ENCODE assay signal across 22 mouse cellular contexts in genomic region chr7:27520104-27520503, GRCm38 (mm10). TPM values are rescaled to one million over a fixed set of nuclear protein-coding genes. Genes with fewer than 3 reads are reported as not detected.
DNase-seq lines count a peak whose midpoint lies in the region; ATAC-seq and TF ChIP-seq lines count a peak whose summit lies in the region.
"Had no signal": no experiment of that assay in that cellular context is flagged by ENCODE, and none has a peak within 500 bp of the region (broad histone marks: within the 10 kb centered on the region; RNA-seq: fewer than 3 reads in every experiment).

No protein-coding gene starts in this region.

- H3K27ac ChIP-seq in cerebellum, adult 2 months (ENCODE audit: insufficient read depth, low read length), result no peak overlapping the region
- no peak overlapping the region for H3K27ac ChIP-seq in kidney, postnatal 0 days
- no peak overlapping the region for H3K27ac ChIP-seq in midbrain, embryonic 11.5 days (ENCODE audit: low read depth, low read length)
- no peak overlapping the region for H3K27ac ChIP-seq in midbrain, embryonic 14.5 days (replicated peaks; ENCODE audit: low read depth, low read length)
- H3K27ac ChIP-seq: forebrain, embryonic 10.5 days; heart, embryonic 15.5 days; hindbrain, embryonic 10.5 days; macrophage; midbrain, embryonic 15.5 days had no signal

- 0 out of 2 replicates have a peak, but pooled peaks have one; percentile 11 for TF ChIP-seq CTCF in cerebellum, adult 2 months (IDR thresholded peaks at IDR 0.05; ENCODE audit: borderline replicate concordance, insufficient read depth, low read depth, low read length)
- TF ChIP-seq CTCF in kidney, postnatal 0 days (IDR thresholded peaks at IDR 0.05; ENCODE audit: low read depth), result peak; percentile 19; the same call in 1 of the 2 replicates

- no peaks in the 10 kb centered on the region for H3K4me1 ChIP-seq in cerebellum, adult 2 months (ENCODE audit: control insufficient read depth, insufficient read depth, low read length)
- H3K4me1 ChIP-seq in kidney, postnatal 0 days (replicated peaks; ENCODE audit: insufficient read depth, low read length), result no peaks in the 10 kb centered on the region
- H3K4me1 ChIP-seq in midbrain, embryonic 11.5 days (ENCODE audit: control insufficient read depth, insufficient read depth, low read length), result no peaks in the 10 kb centered on the region
- no peaks in the 10 kb centered on the region for H3K4me1 ChIP-seq in midbrain, embryonic 14.5 days (ENCODE audit: control insufficient read depth, insufficient read depth, low read length)
- H3K4me1 ChIP-seq: heart, embryonic 15.5 days; midbrain, embryonic 15.5 days had no signal

- TF ChIP-seq POLR2A in cerebellum, adult 2 months (IDR thresholded peaks at IDR 0.05; ENCODE audit: borderline replicate concordance, insufficient read depth, low read length), result no peak

- H3K27me3 ChIP-seq in cerebellum, adult 2 months (ENCODE audit: control insufficient read depth, insufficient read depth, low read length), result no peaks in the 10 kb centered on the region
- no peaks in the 10 kb centered on the region for H3K27me3 ChIP-seq in kidney, postnatal 0 days (ENCODE audit: insufficient read depth, low read length)
- H3K27me3 ChIP-seq in midbrain, embryonic 11.5 days (ENCODE audit: control insufficient read depth, insufficient read depth, low read length), result no peaks in the 10 kb centered on the region
- H3K27me3 ChIP-seq in midbrain, embryonic 14.5 days (ENCODE audit: control insufficient read depth, insufficient read depth, low read length), result no peaks in the 10 kb centered on the region
- H3K27me3 ChIP-seq: heart, embryonic 15.5 days; midbrain, embryonic 15.5 days had no signal

- no peak for DNase-seq in cerebellum, adult 2 months
- no peak for DNase-seq in cerebellum, adult 11-12 months
- DNase-seq in kidney, postnatal 0 days (ENCODE audit: low spot score), result no peak
- DNase-seq in kidney, adult 11 months, result no peak
- DNase-seq in midbrain, embryonic 11.5 days (ENCODE audit: low spot score, missing footprints), result peak; percentile 35
- DNase-seq in midbrain, embryonic 14.5 days, result no peak
- no peak for DNase-seq in cerebellum, adult 8-10 months
- DNase-seq: adrenal gland, postnatal 14 days; kidney, adult 9 months; kidney, postnatal 36 days; right cerebral cortex, postnatal 14 days; spleen, adult 18-20 months had no signal

- H3K4me2 ChIP-seq in kidney, postnatal 0 days (ENCODE audit: low read length), result no peak overlapping the region
- no peak overlapping the region for H3K4me2 ChIP-seq in midbrain, embryonic 11.5 days
- H3K4me2 ChIP-seq in midbrain, embryonic 14.5 days (ENCODE audit: low read length), result no peak overlapping the region
- H3K4me2 ChIP-seq: heart, embryonic 15.5 days; midbrain, embryonic 15.5 days had no signal

- H3K4me3 ChIP-seq in cerebellum, adult 2 months (replicated peaks; ENCODE audit: insufficient read depth, low read depth, low read length), result no peak overlapping the region
- no peak overlapping the region for H3K4me3 ChIP-seq in kidney, postnatal 0 days (replicated peaks; ENCODE audit: low read depth, low read length)
- no peak overlapping the region for H3K4me3 ChIP-seq in midbrain, embryonic 11.5 days (ENCODE audit: low read depth, low read length)
- no peak overlapping the region for H3K4me3 ChIP-seq in midbrain, embryonic 14.5 days (replicated peaks; ENCODE audit: low read depth, low read length)
- H3K4me3 ChIP-seq: forebrain, embryonic 10.5 days; heart, embryonic 15.5 days; hindbrain, embryonic 10.5 days; midbrain, embryonic 15.5 days had no signal

- peaks cover 8% of the 10 kb centered on the region; the same call in 1 of the 2 replicates for H3K36me3 ChIP-seq in kidney, postnatal 0 days (ENCODE audit: insufficient read depth, low read length)
- H3K36me3 ChIP-seq in midbrain, embryonic 11.5 days (ENCODE audit: control insufficient read depth, insufficient read depth, low read length), result no peaks in the 10 kb centered on the region
- H3K36me3 ChIP-seq in midbrain, embryonic 14.5 days (ENCODE audit: control insufficient read depth, insufficient read depth, low read length), result no peaks in the 10 kb centered on the region
- H3K36me3 ChIP-seq: heart, embryonic 15.5 days; midbrain, embryonic 15.5 days had no signal

- ATAC-seq in kidney, postnatal 0 days (replicated peaks; ENCODE audit: low FRiP score, low read depth), result no peak
- ATAC-seq in midbrain, embryonic 11.5 days (ENCODE audit: low FRiP score), result no peak
- ATAC-seq in midbrain, embryonic 14.5 days (ENCODE audit: low FRiP score, low TSS enrichment), result no peak
- 0 out of 2 replicates have a peak, but pooled peaks have one; percentile 27 for ATAC-seq in megakaryocyte progenitor cell, adult 5-6 weeks (replicated peaks; ENCODE audit: poor library complexity)
- ATAC-seq: activated CD4-positive, CD25-positive, alpha-beta regulatory T cell, adult 4 months; CD4-positive, CD25-positive, alpha-beta regulatory T cell, adult 4 months; midbrain, embryonic 15.5 days had no signal

- no peak overlapping the region for H3K9ac ChIP-seq in kidney, postnatal 0 days (ENCODE audit: low read depth, low read length)
- H3K9ac ChIP-seq in midbrain, embryonic 11.5 days (ENCODE audit: low read length), result no peak overlapping the region
- no peak overlapping the region for H3K9ac ChIP-seq in midbrain, embryonic 14.5 days (replicated peaks; ENCODE audit: low read length)
- H3K9ac ChIP-seq: heart, embryonic 15.5 days; midbrain, embryonic 15.5 days had no signal

- H3K9me3 ChIP-seq in kidney, postnatal 0 days (replicated peaks; ENCODE audit: low read length), result no peaks in the 10 kb centered on the region
- no peaks in the 10 kb centered on the region for H3K9me3 ChIP-seq in midbrain, embryonic 11.5 days (ENCODE audit: control insufficient read depth, low read length)
- H3K9me3 ChIP-seq in midbrain, embryonic 14.5 days (ENCODE audit: control insufficient read depth, low read length), result no peaks in the 10 kb centered on the region
- H3K9me3 ChIP-seq: heart, embryonic 15.5 days; midbrain, embryonic 15.5 days had no signal

RNA-seq across cellular contexts. Expression of gene Hipk4, which starts 3.0 kb away (rescaled TPM):
- 0.20 and 0.21 TPM in 2 replicates for polyA plus RNA-seq in cerebellum, adult 2 months (2012; rRNA removed)
- polyA plus RNA-seq in kidney, postnatal 0 days (2015; fragmentation: Nextera tagmentation; extraction: Ambion mirVana), result 0.45 and 0.57 TPM in 2 replicates
- 0.18 and 0.21 TPM in 2 replicates for polyA plus RNA-seq in midbrain, embryonic 11.5 days (2014; fragmentation: Nextera tagmentation; extraction: Ambion mirVana)
- 0.43 and 0.78 TPM in 2 replicates for polyA plus RNA-seq in midbrain, embryonic 14.5 days (2014; fragmentation: Nextera tagmentation; extraction: Ambion mirVana)
- 0.10 and 0.25 TPM in 2 replicates for total RNA-seq in megakaryocyte progenitor cell, adult 5-6 weeks (2015)
- total RNA-seq in megakaryocyte progenitor cell, adult 5-6 weeks (2017), result 0.07 and 0.29 TPM in 2 replicates
- total RNA-seq: left cerebral cortex, postnatal 14 days; neutrophil, adult 5-6 weeks had no signal
- polyA plus RNA-seq: activated CD4-positive, CD25-positive, alpha-beta regulatory T cell, adult 4 months had no signal

RNA-seq across cellular contexts. Expression of gene Prx, which starts 21.0 kb away (rescaled TPM):
- 0.34 and 0.43 TPM in 2 replicates for polyA plus RNA-seq in cerebellum, adult 2 months (2012; rRNA removed)
- polyA plus RNA-seq in kidney, postnatal 0 days (2015; fragmentation: Nextera tagmentation; extraction: Ambion mirVana), result 4.1 and 4.7 TPM in 2 replicates
- polyA plus RNA-seq in midbrain, embryonic 11.5 days (2014; fragmentation: Nextera tagmentation; extraction: Ambion mirVana), result 0.77 and 0.85 TPM in 2 replicates
- polyA plus RNA-seq in midbrain, embryonic 14.5 days (2014; fragmentation: Nextera tagmentation; extraction: Ambion mirVana), result 0.77 and 0.97 TPM in 2 replicates
- 0.52 and 0.68 TPM in 2 replicates for total RNA-seq in megakaryocyte progenitor cell, adult 5-6 weeks (2015)
- 0.75 and 0.81 TPM in 2 replicates for total RNA-seq in megakaryocyte progenitor cell, adult 5-6 weeks (2017)

RNA-seq across cellular contexts. Expression of gene Pld3, which starts 32.9 kb away (rescaled TPM):
- polyA plus RNA-seq in cerebellum, adult 2 months (2012; rRNA removed), result 220 and 242 TPM in 2 replicates
- 109 and 118 TPM in 2 replicates for polyA plus RNA-seq in kidney, postnatal 0 days (2015; fragmentation: Nextera tagmentation; extraction: Ambion mirVana)
- polyA plus RNA-seq in midbrain, embryonic 11.5 days (2014; fragmentation: Nextera tagmentation; extraction: Ambion mirVana), result 62.5 and 63.5 TPM in 2 replicates
- polyA plus RNA-seq in midbrain, embryonic 14.5 days (2014; fragmentation: Nextera tagmentation; extraction: Ambion mirVana), result 114 and 134 TPM in 2 replicates
- total RNA-seq in megakaryocyte progenitor cell, adult 5-6 weeks (2015), result 9.3 and 9.4 TPM in 2 replicates
- 5.3 and 7.5 TPM in 2 replicates for total RNA-seq in megakaryocyte progenitor cell, adult 5-6 weeks (2017)

RNA-seq across cellular contexts. Expression of gene 2310022A10Rik, which starts 32.9 kb away (rescaled TPM):
- polyA plus RNA-seq in cerebellum, adult 2 months (2012; rRNA removed), result 45.7 and 46.2 TPM in 2 replicates
- 20.1 and 20.9 TPM in 2 replicates for polyA plus RNA-seq in kidney, postnatal 0 days (2015; fragmentation: Nextera tagmentation; extraction: Ambion mirVana)
- 24.6 and 26.5 TPM in 2 replicates for polyA plus RNA-seq in midbrain, embryonic 11.5 days (2014; fragmentation: Nextera tagmentation; extraction: Ambion mirVana)
- 26.3 and 35.3 TPM in 2 replicates for polyA plus RNA-seq in midbrain, embryonic 14.5 days (2014; fragmentation: Nextera tagmentation; extraction: Ambion mirVana)
- total RNA-seq in megakaryocyte progenitor cell, adult 5-6 weeks (2015), result 13.4 and 14.1 TPM in 2 replicates
- 12.4 and 15.6 TPM in 2 replicates for total RNA-seq in megakaryocyte progenitor cell, adult 5-6 weeks (2017)

RNA-seq across cellular contexts. Expression of gene Sertad1, which starts 33.4 kb away (rescaled TPM):
- polyA plus RNA-seq in cerebellum, adult 2 months (2012; rRNA removed), result 17.4 and 17.9 TPM in 2 replicates
- polyA plus RNA-seq in kidney, postnatal 0 days (2015; fragmentation: Nextera tagmentation; extraction: Ambion mirVana), result 41.6 and 44.3 TPM in 2 replicates
- 13.4 and 15.5 TPM in 2 replicates for polyA plus RNA-seq in midbrain, embryonic 11.5 days (2014; fragmentation: Nextera tagmentation; extraction: Ambion mirVana)
- 6.0 and 7.5 TPM in 2 replicates for polyA plus RNA-seq in midbrain, embryonic 14.5 days (2014; fragmentation: Nextera tagmentation; extraction: Ambion mirVana)
- 9.2 and 12.5 TPM in 2 replicates for total RNA-seq in megakaryocyte progenitor cell, adult 5-6 weeks (2015)
- total RNA-seq in megakaryocyte progenitor cell, adult 5-6 weeks (2017), result 5.9 and 6.8 TPM in 2 replicates
